Mouse (Mus musculus): ENCODE measurements around the gene Ceacam1. TPM values are rescaled to one million over a fixed set of nuclear protein-coding genes. Genes with fewer than 3 reads are reported as not detected.
"Not testable (repeated sequence)": the region's sequence is repeated elsewhere in the genome, so short reads cannot be mapped to it uniquely, and the experiment has no call there.

Ceacam1 gene
- polyA plus RNA-seq, 1 experiment: 3.5 TPM

DNA sequence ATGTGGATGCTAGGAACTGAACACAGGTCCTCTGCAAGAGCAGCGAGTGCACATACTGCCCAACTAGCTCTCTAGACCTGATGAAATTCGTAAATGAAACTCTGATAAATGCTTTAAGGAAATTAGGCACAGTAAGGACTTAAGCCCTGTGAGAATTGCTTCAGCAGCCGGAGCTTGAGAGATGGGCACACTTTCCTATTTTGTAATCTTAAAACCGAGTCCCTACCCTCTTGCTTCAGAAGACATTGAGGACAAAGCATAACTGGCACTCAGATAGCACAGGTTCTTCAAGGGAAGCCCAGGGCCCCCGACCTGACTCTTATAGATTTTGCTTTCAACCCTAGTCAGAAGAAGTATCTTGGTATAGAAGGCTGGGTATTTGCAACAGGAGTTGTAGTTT lies 50.3 kb downstream of the Ceacam1 start:
- DNase-seq: no peak
- Histone ChIP-seq H3K27ac (ENCODE audit: insufficient read depth, low read length) (no peak overlapping the region), H3K27me3 (ENCODE audit: control insufficient read depth, insufficient read depth, low read length) (no peaks in the 10 kb centered on the region), H3K4me3 (replicated peaks; ENCODE audit: insufficient read depth, low read depth, low read length) (no peak overlapping the region), H3K4me1 (ENCODE audit: control insufficient read depth, insufficient read depth, low read length) (no peaks in the 10 kb centered on the region; the same call in 1 of the 2 replicates)
- TF ChIP-seq CTCF (IDR thresholded peaks at IDR 0.05; ENCODE audit: borderline replicate concordance, insufficient read depth, low read depth, low read length) (no peak), POLR2A (IDR thresholded peaks at IDR 0.05; ENCODE audit: borderline replicate concordance, insufficient read depth, low read length) (no peak)
- WGBS: 82% methylated on average over 5 of the region's 5 CpGs

DNA sequence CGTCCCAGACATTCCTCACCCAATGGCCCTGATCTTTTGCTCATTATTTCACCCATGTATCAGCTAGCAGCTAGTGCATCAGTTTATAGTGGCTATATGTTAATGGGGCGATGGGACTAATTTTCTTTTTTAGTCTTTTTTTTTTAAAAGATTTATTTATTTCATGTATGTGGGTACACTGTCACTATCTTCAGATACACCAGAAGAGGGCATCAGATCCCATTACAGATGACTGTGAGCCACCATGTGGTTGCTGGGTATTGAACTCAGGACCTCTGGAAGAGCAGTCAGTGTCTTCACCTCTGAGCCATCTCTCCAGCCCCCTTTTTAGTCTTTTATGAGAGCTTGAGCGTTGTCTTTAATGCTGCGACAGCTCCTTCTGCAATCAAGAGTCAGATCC lies 51.0 kb downstream of the Ceacam1 start:
- not testable (repeated sequence) for H3K27ac ChIP-seq (ENCODE audit: insufficient read depth, low read length); DNase-seq; H3K4me1 ChIP-seq (ENCODE audit: control insufficient read depth, insufficient read depth, low read length); H3K4me3 ChIP-seq (replicated peaks; ENCODE audit: insufficient read depth, low read depth, low read length); H3K27me3 ChIP-seq (ENCODE audit: control insufficient read depth, insufficient read depth, low read length)
- 94% methylated on average over 4 of the region's 4 CpGs for WGBS

GRCm38 (mm10) chr7:25424429-25424828 lies 53.0 kb downstream of the Ceacam1 start:
- TF ChIP-seq POLR2A (IDR thresholded peaks at IDR 0.05; ENCODE audit: borderline replicate concordance, insufficient read depth, low read length) (no peak), CTCF (IDR thresholded peaks at IDR 0.05; ENCODE audit: borderline replicate concordance, insufficient read depth, low read depth, low read length) (peak; percentile 90)
- DNase-seq: peak; percentile 62 to 69
- Histone ChIP-seq H3K27ac (ENCODE audit: insufficient read depth, low read length) (no peak overlapping the region), H3K4me1 (ENCODE audit: control insufficient read depth, insufficient read depth, low read length) (no peaks in the 10 kb centered on the region; the same call in 1 of the 2 replicates), H3K4me3 (replicated peaks; ENCODE audit: insufficient read depth, low read depth, low read length) (no peak overlapping the region), H3K27me3 (ENCODE audit: control insufficient read depth, insufficient read depth, low read length) (no peaks in the 10 kb centered on the region)
- 40% methylated on average over 4 of the region's 4 CpGs for WGBS

GRCm38 (mm10) chr7:25422286-25422841 lies 55.0 kb downstream of the Ceacam1 start:
- Histone ChIP-seq H3K27me3 (ENCODE audit: control insufficient read depth, insufficient read depth, low read length) (no peaks in the 10 kb centered on the region), H3K4me3 (replicated peaks; ENCODE audit: insufficient read depth, low read depth, low read length) (no peak overlapping the region), H3K4me1 (ENCODE audit: control insufficient read depth, insufficient read depth, low read length) (no peaks in the 10 kb centered on the region; the same call in 1 of the 2 replicates), H3K27ac (ENCODE audit: insufficient read depth, low read length) (no peak overlapping the region)
- DNase-seq: peak; percentile 18 to 22
- TF ChIP-seq POLR2A (IDR thresholded peaks at IDR 0.05; ENCODE audit: borderline replicate concordance, insufficient read depth, low read length) (no peak), CTCF (IDR thresholded peaks at IDR 0.05; ENCODE audit: borderline replicate concordance, insufficient read depth, low read depth, low read length) (no peak)
- WGBS: 37% methylated on average over 16 of the region's 16 CpGs

- Histone ChIP-seq H3K27ac (ENCODE audit: insufficient read depth, low read length) (no peak overlapping the region), H3K27me3 (ENCODE audit: control insufficient read depth, insufficient read depth, low read length) (no peaks in the 10 kb centered on the region), H3K4me1 (ENCODE audit: control insufficient read depth, insufficient read depth, low read length) (no peaks in the 10 kb centered on the region; the same call in 1 of the 2 replicates), H3K4me3 (replicated peaks; ENCODE audit: insufficient read depth, low read depth, low read length) (no peak overlapping the region)
- no peak for DNase-seq
- TF ChIP-seq CTCF (IDR thresholded peaks at IDR 0.05; ENCODE audit: borderline replicate concordance, insufficient read depth, low read depth, low read length): no peak
- TF ChIP-seq POLR2A (IDR thresholded peaks at IDR 0.05; ENCODE audit: borderline replicate concordance, insufficient read depth, low read length): no peak
- WGBS: 81% methylated on average over 4 of the region's 4 CpGs
Measured at GRCm38 (mm10) chr7:25419943-25420342, 57.5 kb downstream of the Ceacam1 start.

DNA sequence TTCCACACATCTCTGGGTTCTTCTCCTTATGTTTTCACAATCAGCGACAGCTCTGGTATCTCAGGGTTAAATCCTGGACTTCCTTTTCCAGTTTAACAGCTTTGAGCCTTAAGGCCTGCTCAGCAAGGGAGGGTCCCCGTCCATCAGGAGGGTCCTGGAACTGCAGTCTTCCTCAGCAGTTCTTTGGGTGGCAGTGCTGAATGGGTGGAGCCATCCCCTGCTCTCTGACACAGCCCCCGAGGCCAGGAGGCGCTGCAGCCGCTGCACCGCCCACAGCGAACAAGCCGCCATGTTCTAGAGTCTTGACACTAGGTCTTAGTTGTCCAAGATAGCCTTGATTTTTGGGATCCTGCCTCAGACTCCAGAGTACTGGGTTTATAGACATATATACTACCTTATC lies 57.9 kb downstream of the Ceacam1 start:
- H3K27ac ChIP-seq (ENCODE audit: insufficient read depth, low read length): no peak overlapping the region
- no peak for DNase-seq
- no peaks in the 10 kb centered on the region; the same call in 1 of the 2 replicates for H3K4me1 ChIP-seq (ENCODE audit: control insufficient read depth, insufficient read depth, low read length)
- TF ChIP-seq CTCF (IDR thresholded peaks at IDR 0.05; ENCODE audit: borderline replicate concordance, insufficient read depth, low read depth, low read length) (no peak), POLR2A (IDR thresholded peaks at IDR 0.05; ENCODE audit: borderline replicate concordance, insufficient read depth, low read length) (no peak)
- H3K4me3 ChIP-seq (replicated peaks; ENCODE audit: insufficient read depth, low read depth, low read length): no peak overlapping the region
- no peaks in the 10 kb centered on the region for H3K27me3 ChIP-seq (ENCODE audit: control insufficient read depth, insufficient read depth, low read length)
- WGBS: 80% methylated on average over 8 of the region's 8 CpGs

GRCm38 (mm10) chr7:25417597-25417996 lies 59.8 kb downstream of the Ceacam1 start:
- TF ChIP-seq POLR2A (IDR thresholded peaks at IDR 0.05; ENCODE audit: borderline replicate concordance, insufficient read depth, low read length) (no peak), CTCF (IDR thresholded peaks at IDR 0.05; ENCODE audit: borderline replicate concordance, insufficient read depth, low read depth, low read length) (peak; percentile 46; the same call in 1 of the 2 replicates)
- Histone ChIP-seq H3K27me3 (ENCODE audit: control insufficient read depth, insufficient read depth, low read length) (no peaks in the 10 kb centered on the region), H3K4me1 (ENCODE audit: control insufficient read depth, insufficient read depth, low read length) (no peaks in the 10 kb centered on the region; the same call in 1 of the 2 replicates), H3K4me3 (replicated peaks; ENCODE audit: insufficient read depth, low read depth, low read length) (no peak overlapping the region), H3K27ac (ENCODE audit: insufficient read depth, low read length) (no peak overlapping the region)
- no peak for DNase-seq
- 85% methylated on average over 1 of the region's 1 CpGs for WGBS

DNA sequence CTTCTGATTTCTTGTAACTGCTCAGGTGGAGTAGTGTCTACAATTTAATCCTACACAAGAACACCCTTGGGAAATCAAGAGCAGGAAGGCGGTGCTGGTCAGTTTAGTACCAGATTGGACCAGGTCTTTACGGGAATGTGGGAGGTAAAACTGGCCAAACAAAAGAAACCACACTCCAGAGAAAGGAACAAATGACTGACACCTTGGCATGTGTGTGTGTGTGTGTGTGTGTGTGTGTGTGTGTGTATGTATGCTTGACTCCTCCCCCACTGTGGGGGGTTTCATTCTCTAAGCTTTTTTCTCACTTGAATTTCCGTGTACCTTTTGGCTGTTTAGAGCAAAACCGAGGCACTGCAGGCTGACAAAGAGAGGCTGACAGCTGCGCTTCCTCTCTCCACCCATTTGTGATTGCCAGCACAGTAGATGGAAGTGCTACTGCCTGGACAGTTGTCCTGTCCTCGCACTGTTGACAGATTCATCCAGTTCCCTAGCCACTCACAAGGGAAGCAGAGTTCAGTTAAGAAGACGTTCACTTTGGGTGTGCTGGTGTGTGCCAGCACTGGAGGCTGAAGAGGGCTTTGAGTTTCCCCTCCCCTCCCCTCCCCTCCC lies 64.5 kb downstream of the Ceacam1 start, which contains the start of gene Cxcl17:
Cxcl17 (minus strand) TSS at position 54 of the 609 bp plus-strand sequence.
- Histone ChIP-seq H3K4me3 (replicated peaks; ENCODE audit: insufficient read depth, low read depth, low read length) (no peak within 1 kb of the TSS), H3K27me3 (ENCODE audit: control insufficient read depth, insufficient read depth, low read length) (no peaks in the 10 kb centered on the region), H3K4me1 (ENCODE audit: control insufficient read depth, insufficient read depth, low read length) (no peaks in the 10 kb centered on the region), H3K27ac (ENCODE audit: insufficient read depth, low read length) (no peak within 1 kb of the TSS)
- TF ChIP-seq POLR2A (IDR thresholded peaks at IDR 0.05; ENCODE audit: borderline replicate concordance, insufficient read depth, low read length): no peak
- no peak for TF ChIP-seq CTCF (IDR thresholded peaks at IDR 0.05; ENCODE audit: borderline replicate concordance, insufficient read depth, low read depth, low read length)
- DNase-seq: no peak
- 40% methylated on average over 7 of the region's 7 CpGs for WGBS
